Mouse (Mus musculus) MEL (cell line): ENCODE results near the gene Spata19. TPM values are rescaled to one million over a fixed set of nuclear protein-coding genes. Genes with fewer than 3 reads are reported as not detected.

Source experiments
- DNase-seq: peaks from one replicate; pipeline ENCODE4 v3.0.0; 2011; ENCODE audit warnings: low read depth, low spot score
- H3K27ac ChIP-seq: 2 replicates; pipeline ENCODE4 v1.5.1; 2012; ENCODE audit warnings: low read depth, mild to moderate bottlenecking, control low read depth, low read length, moderate library complexity; ENCODE audit not compliant: control insufficient read depth
- H3K27me3 ChIP-seq, 2 experiments: fragments of 150-350 bp in 1 of 2; sonication (generic) in 1 of 2; 2 replicates each; pipeline ENCODE4 v1.6.1; 2012; ENCODE audit warnings: low read length in 2 of 2, mild to moderate bottlenecking in 2 of 2, improper control_type of control experiment in 1 of 2, moderate library complexity in 1 of 2; ENCODE audit not compliant: insufficient read depth in 2 of 2, control insufficient read depth in 1 of 2
- H3K36me3 ChIP-seq, 2 experiments: 2 replicates each; pipeline ENCODE4 v1.6.1; 2012 to 2014; ENCODE audit warnings: low read length in 2 of 2, improper control_type of control experiment in 1 of 2, inconsistent platforms in 1 of 2, mild to moderate bottlenecking in 1 of 2; ENCODE audit not compliant: insufficient read depth in 2 of 2, control insufficient read depth in 1 of 2
- H3K4me1 ChIP-seq, 2 experiments: fragments of 150-350 bp in 1 of 2; sonication (generic) in 1 of 2; 2 replicates each; pipeline ENCODE4 v1.6.1; 2012; ENCODE audit warnings: low read length in 2 of 2, improper control_type of control experiment in 1 of 2, mild to moderate bottlenecking in 1 of 2; ENCODE audit not compliant: insufficient read depth in 2 of 2, control insufficient read depth in 1 of 2
- H3K4me3 ChIP-seq, 2 experiments: fragments of 150-350 bp in 1 of 2; sonication (generic) in 1 of 2; 2 replicates each; pipeline ENCODE4 v1.5.1; 2012; ENCODE audit warnings: low read depth in 2 of 2, low read length in 2 of 2, mild to moderate bottlenecking in 2 of 2, moderate library complexity in 2 of 2, control low read depth in 1 of 2, improper control_type of control experiment in 1 of 2; ENCODE audit not compliant: control insufficient read depth in 1 of 2, insufficient read depth in 1 of 2
- H3K79me2 ChIP-seq: 2 replicates; pipeline ENCODE4 v1.6.1; 2012; ENCODE audit warnings: mild to moderate bottlenecking, low read length, moderate library complexity; ENCODE audit not compliant: control insufficient read depth, poor library complexity, insufficient read depth
- H3K9ac ChIP-seq: 2 replicates; pipeline ENCODE4 v1.6.1; 2012; ENCODE audit warnings: low read depth, mild to moderate bottlenecking, control low read depth, low read length, moderate library complexity; ENCODE audit not compliant: control insufficient read depth, poor library complexity, severe bottlenecking
- H3K9me3 ChIP-seq: fragments of 150-350 bp; sonication (generic); replicated peaks from 2 replicates; pipeline ENCODE4 v1.6.1; 2012; ENCODE audit warnings: mild to moderate bottlenecking, low read length, improper control_type of control experiment, moderate library complexity; ENCODE audit not compliant: insufficient read depth
- BHLHE40 ChIP-seq: IDR thresholded peaks from 2 replicates; pipeline ENCODE4 v1.6.1; 2012; ENCODE audit warnings: low read depth, mild to moderate bottlenecking, inconsistent platforms, low read length, improper control_type of control experiment, borderline replicate concordance
- CTCF ChIP-seq, 3 experiments: IDR thresholded peaks in 2 of 3; conservative IDR thresholded peaks in 1 of 3; 2 replicates each; pipeline ENCODE4 v1.5.1; 2011 to 2012; ENCODE audit warnings: low read length in 3 of 3, low read depth in 2 of 3, mild to moderate bottlenecking in 2 of 3, improper control_type of control experiment in 1 of 3, inconsistent platforms in 1 of 3, mixed read lengths in 1 of 3, moderate library complexity in 1 of 3; ENCODE audit not compliant: control insufficient read depth in 1 of 3, insufficient read depth in 1 of 3, poor library complexity in 1 of 3, severe bottlenecking in 1 of 3
- EP300 ChIP-seq, 2 experiments: IDR thresholded peaks; 2 replicates each; pipeline ENCODE4 v1.6.1; 2011; ENCODE audit warnings: improper control_type of control experiment in 2 of 2, low read length in 2 of 2, low read depth in 1 of 2, mild to moderate bottlenecking in 1 of 2
- ETS1 ChIP-seq: IDR thresholded peaks from 2 replicates; pipeline ENCODE4 v1.6.1; 2012; ENCODE audit warnings: low read depth, mild to moderate bottlenecking, inconsistent platforms, low read length, improper control_type of control experiment, moderate library complexity
- HCFC1 ChIP-seq: IDR thresholded peaks from 2 replicates; pipeline ENCODE4 v1.6.1; 2012; ENCODE audit warnings: low read depth, mild to moderate bottlenecking, inconsistent platforms, low read length, improper control_type of control experiment, moderate library complexity
- JUND ChIP-seq: IDR thresholded peaks from 2 replicates; pipeline ENCODE4 v1.6.1; 2011; ENCODE audit warnings: low read depth, mild to moderate bottlenecking, improper control_type of control experiment, low read length
- KAT2A ChIP-seq: conservative IDR thresholded peaks from 2 replicates; pipeline ENCODE4 v1.6.1; 2012; ENCODE audit warnings: low read depth, low read length, improper control_type of control experiment, inconsistent platforms
- MAX ChIP-seq: IDR thresholded peaks from 2 replicates; pipeline ENCODE4 v1.6.1; 2011; ENCODE audit warnings: low read length, improper control_type of control experiment
- MEF2A ChIP-seq: IDR thresholded peaks from 2 replicates; pipeline ENCODE4 v1.6.1; 2014; ENCODE audit warnings: low read depth, mild to moderate bottlenecking, inconsistent platforms, low read length, improper control_type of control experiment; ENCODE audit not compliant: poor library complexity, insufficient replicate concordance, severe bottlenecking; ENCODE audit errors: extremely low read depth
- MYB ChIP-seq: IDR thresholded peaks from 2 replicates; pipeline ENCODE4 v1.6.1; 2011; ENCODE audit warnings: mild to moderate bottlenecking, low read depth, low read length, improper control_type of control experiment
- POLR2A ChIP-seq, 2 experiments: IDR thresholded peaks; 2 replicates each; pipeline ENCODE4 v1.6.1; 2011 to 2012; ENCODE audit warnings: low read length in 2 of 2, mild to moderate bottlenecking in 2 of 2, control low read depth in 1 of 2, improper control_type of control experiment in 1 of 2, low read depth in 1 of 2, moderate library complexity in 1 of 2; ENCODE audit not compliant: control insufficient read depth in 1 of 2, insufficient read depth in 1 of 2, poor library complexity in 1 of 2
- POLR2AphosphoS5 ChIP-seq: IDR thresholded peaks from 2 replicates; pipeline ENCODE4 v1.6.1; 2012; ENCODE audit warnings: low read depth, borderline replicate concordance, mild to moderate bottlenecking, inconsistent platforms, low read length, moderate library complexity, mixed read lengths
- RAD21 ChIP-seq: IDR thresholded peaks from 2 replicates; pipeline ENCODE4 v1.6.1; 2011; ENCODE audit warnings: mild to moderate bottlenecking, low read depth, low read length, improper control_type of control experiment
- RCOR1 ChIP-seq: IDR thresholded peaks from 2 replicates; pipeline ENCODE4 v1.6.1; 2012; ENCODE audit warnings: low read depth, mild to moderate bottlenecking, inconsistent platforms, low read length, improper control_type of control experiment
- SMC3 ChIP-seq: IDR thresholded peaks from 2 replicates; pipeline ENCODE4 v1.6.1; 2011; ENCODE audit warnings: low read depth, low read length, improper control_type of control experiment
- TCF12 ChIP-seq: IDR thresholded peaks from 2 replicates; pipeline ENCODE4 v1.6.1; 2014; ENCODE audit warnings: low read depth, mild to moderate bottlenecking, inconsistent platforms, low read length, improper control_type of control experiment, moderate library complexity
- ZC3H11A ChIP-seq: IDR thresholded peaks from 2 replicates; pipeline ENCODE4 v1.6.1; 2012; ENCODE audit warnings: low read depth, mild to moderate bottlenecking, inconsistent platforms, low read length, improper control_type of control experiment
- polyA plus RNA-seq, 2 experiments: library from polyadenylated mRNA; stranded (reverse) in 1 of 2; unstranded in 1 of 2; fragments of >175 nt in 1 of 2; fragments of >200 nt in 1 of 2; gene quantifications; 2 replicates each; pipeline versions ENCODE4 v1.2.1 to v1.2.4; 2012; ENCODE audit warnings: low replicate concordance in 2 of 2, low read depth in 1 of 2; ENCODE audit not compliant: insufficient read length in 2 of 2, insufficient read depth in 1 of 2, missing spikeins in 1 of 2
- total RNA-seq: library from RNA; depleted of rRNA; stranded (reverse); fragments of 300-350 nt; gene quantifications from 2 replicates; pipeline ENCODE4 v1.2.3, GENCODE M21; 2012

Spata19 gene
- total and polyA plus RNA-seq, 3 experiments = not detected

DNA sequence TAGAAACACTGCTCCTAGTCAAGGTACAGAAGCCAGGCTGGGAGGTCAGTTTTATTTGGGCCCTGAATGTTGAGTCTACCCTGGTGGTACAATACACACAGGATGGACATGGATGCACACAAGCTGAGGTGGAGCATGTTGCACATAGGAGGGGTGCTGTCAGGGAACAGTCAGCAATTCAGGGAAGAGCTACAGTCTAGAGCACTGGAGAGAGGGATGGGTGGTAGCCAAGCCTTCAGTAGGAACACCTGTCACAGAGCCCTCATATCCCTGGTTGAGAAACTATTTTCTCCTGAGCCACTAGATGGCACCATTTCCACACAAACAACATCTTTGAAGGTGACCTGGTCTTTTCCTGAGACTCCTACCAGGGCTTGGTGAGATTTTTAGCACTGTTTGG is 13.1 kb downstream of the Spata19 start:
- H3K9me3 ChIP-seq = no peaks in the 10 kb centered on the region
- peak; percentile 62 for TF ChIP-seq SMC3
- peak; percentile 46 for TF ChIP-seq ZC3H11A
- peak; percentile 24 to 71 (median 59); a peak in 3 of 6 replicates for TF ChIP-seq CTCF (IDR thresholded peaks at IDR 0.05 in 2 of 3, conservative IDR thresholded peaks at IDR 0.05 in 1 of 3; ENCODE audit: control insufficient read depth in 1 of 3, insufficient read depth in 1 of 3, low read depth in 2 of 3, low read length in 3 of 3, poor library complexity in 1 of 3, severe bottlenecking in 1 of 3)
- no peak for TF ChIP-seq MEF2A
- TF ChIP-seq MYB = no peak
- no peak for TF ChIP-seq JUND
- peak; percentile 82 for TF ChIP-seq RAD21
- no peak for TF ChIP-seq ETS1
- TF ChIP-seq, all 39 proteins: peak for 4
- Histone ChIP-seq H3K36me3 (no peaks in the 10 kb centered on the region), H3K9ac (no peak overlapping the region), H3K4me3 (no peak overlapping the region), H3K27me3 (no peaks in the 10 kb centered on the region), H3K79me2 (no peaks in the 10 kb centered on the region), H3K4me1 (no peaks in the 10 kb centered on the region), H3K27ac (no peak overlapping the region)
- DNase-seq = peak; percentile 40

DNA sequence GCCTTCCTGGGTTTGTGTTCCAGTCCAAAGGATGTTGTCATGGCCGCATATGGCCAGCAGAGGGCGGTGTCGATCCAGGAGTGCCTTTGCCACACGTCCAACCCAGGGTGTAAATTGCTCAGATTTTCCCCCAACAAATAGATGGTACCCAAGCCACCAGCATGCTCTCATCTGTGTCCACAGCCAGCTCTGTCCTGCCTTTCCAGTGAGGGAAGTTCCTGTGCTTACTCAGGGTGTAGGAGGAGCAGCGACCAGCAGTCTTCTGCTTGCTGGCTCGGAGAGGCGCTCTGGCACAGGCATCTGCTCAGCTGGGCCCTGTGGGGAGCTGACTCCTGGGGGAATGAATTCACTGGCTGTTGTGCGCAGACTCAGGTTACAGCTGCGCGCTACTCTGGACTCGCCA is 17.5 kb downstream of the Spata19 start:
- Histone ChIP-seq H3K9ac (no peak overlapping the region), H3K4me1 (no peaks in the 10 kb centered on the region), H3K27me3 (no peaks in the 10 kb centered on the region), H3K27ac (no peak overlapping the region), H3K4me3 (no peak overlapping the region), H3K79me2 (no peaks in the 10 kb centered on the region), H3K9me3 (no peaks in the 10 kb centered on the region), H3K36me3 (no peaks in the 10 kb centered on the region)
- no peak for TF ChIP-seq BHLHE40
- TF ChIP-seq POLR2AphosphoS5 = no peak
- no peak for TF ChIP-seq EP300 (IDR thresholded peaks at IDR 0.05; ENCODE audit: low read depth in 1 of 2, low read length in 2 of 2)
- no peak for TF ChIP-seq MYB
- no peak for TF ChIP-seq MEF2A
- no peak for TF ChIP-seq HCFC1
- TF ChIP-seq JUND = no peak
- TF ChIP-seq RCOR1 = no peak
- TF ChIP-seq RAD21 = peak; percentile 77
- TF ChIP-seq POLR2A (IDR thresholded peaks at IDR 0.05; ENCODE audit: control insufficient read depth in 1 of 2, insufficient read depth in 1 of 2, low read depth in 1 of 2, low read length in 2 of 2, poor library complexity in 1 of 2) = no peak
- no peak for TF ChIP-seq KAT2A
- no peak for TF ChIP-seq MAX
- peak; percentile 64 for TF ChIP-seq ZC3H11A
- no peak for TF ChIP-seq TCF12
- peak; percentile 75 for TF ChIP-seq SMC3
- peak; percentile 66 to 83 (median 66) for TF ChIP-seq CTCF (IDR thresholded peaks at IDR 0.05 in 2 of 3, conservative IDR thresholded peaks at IDR 0.05 in 1 of 3; ENCODE audit: control insufficient read depth in 1 of 3, insufficient read depth in 1 of 3, low read depth in 2 of 3, low read length in 3 of 3, poor library complexity in 1 of 3, severe bottlenecking in 1 of 3)
- peak; percentile 28 for DNase-seq
